ENCODE assay signal across 16 mouse cellular contexts in the genomic region with DNA sequence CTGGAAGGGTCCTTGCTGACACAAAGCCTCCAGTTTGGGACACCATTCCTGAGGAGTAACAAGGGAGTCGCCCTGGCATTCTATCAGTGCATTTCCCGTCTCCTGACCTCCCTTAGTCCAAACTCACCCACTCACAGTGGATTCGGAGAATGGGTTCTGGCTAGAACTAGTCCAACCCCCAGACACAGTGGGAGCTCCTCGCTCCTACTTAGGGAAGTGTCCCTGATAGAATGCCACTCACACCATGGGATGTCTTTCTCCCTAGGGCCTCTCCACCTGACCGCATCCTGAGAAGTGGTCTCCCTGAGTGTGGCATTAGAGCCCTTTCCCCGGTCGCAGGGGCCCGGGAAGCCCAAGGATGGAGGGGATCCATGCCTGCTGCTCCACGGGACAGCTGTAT.
"Had no signal": no experiment of that assay in that cellular context is flagged by ENCODE, and none has a peak within 500 bp of the region (broad histone marks: within the 10 kb centered on the region; RNA-seq: fewer than 3 reads in every experiment).

No protein-coding gene starts in this region.

- DNase-seq: retina, postnatal 1 day; right cerebral cortex, adult 18-20 months; right cerebral cortex, postnatal 14 days; right cerebral cortex, postnatal 25 days; right cerebral cortex, postnatal 4 days; spleen, adult 18-20 months; thymus, adult 18-20 months; thymus, adult 2 months; thymus, postnatal 14 days; thymus, postnatal 25 days; thymus, postnatal 36 days; thymus, postnatal 4 days had no signal

- H3K27me3 ChIP-seq: neural tube, embryonic 13.5 days; neural tube, embryonic 15.5 days; stomach, embryonic 15.5 days had no signal

- H3K4me3 ChIP-seq: neural tube, embryonic 13.5 days; neural tube, embryonic 15.5 days; stomach, embryonic 15.5 days had no signal

- H3K9ac ChIP-seq: neural tube, embryonic 13.5 days; neural tube, embryonic 15.5 days; stomach, embryonic 15.5 days had no signal

- H3K27ac ChIP-seq: neural tube, embryonic 13.5 days; neural tube, embryonic 15.5 days; stomach, embryonic 15.5 days; stomach, postnatal 0 days had no signal

- H3K4me2 ChIP-seq: neural tube, embryonic 13.5 days; neural tube, embryonic 15.5 days; stomach, embryonic 15.5 days had no signal

- H3K9me3 ChIP-seq: stomach, embryonic 15.5 days had no signal

- H3K4me1 ChIP-seq: neural tube, embryonic 13.5 days; neural tube, embryonic 15.5 days; stomach, embryonic 15.5 days had no signal
